Mouse (Mus musculus) bone marrow, adult 2 months (tissue): ENCODE results near the gene Selenom.

Experiments used
- CTCF ChIP-seq: fragments of 200-500 bp; IDR thresholded peaks from 2 replicates; pipeline ENCODE4 v1.5.1; 2011; ENCODE audit warnings: low read length, control low read depth; ENCODE audit not compliant: control insufficient read depth, insufficient read depth
- POLR2A ChIP-seq: fragments of 200-500 bp; IDR thresholded peaks from 2 replicates; pipeline ENCODE4 v1.6.1; 2011; ENCODE audit warnings: low read depth, mild to moderate bottlenecking, control low read depth, low read length, borderline replicate concordance; ENCODE audit not compliant: control insufficient read depth

GRCm38 (mm10) chr11:3522285-3523000 is 8.0 kb downstream of the Selenom start:
- TF ChIP-seq CTCF: no peak
- no peak for TF ChIP-seq POLR2A
